Mouse (Mus musculus): ENCODE results near the gene Lbhd1. TPM values are rescaled to one million over a fixed set of nuclear protein-coding genes. Genes with fewer than 3 reads are reported as not detected.

Gene Lbhd1
- polyA plus RNA-seq, 1 experiment from 2014 or later: 27.5 TPM

DNA sequence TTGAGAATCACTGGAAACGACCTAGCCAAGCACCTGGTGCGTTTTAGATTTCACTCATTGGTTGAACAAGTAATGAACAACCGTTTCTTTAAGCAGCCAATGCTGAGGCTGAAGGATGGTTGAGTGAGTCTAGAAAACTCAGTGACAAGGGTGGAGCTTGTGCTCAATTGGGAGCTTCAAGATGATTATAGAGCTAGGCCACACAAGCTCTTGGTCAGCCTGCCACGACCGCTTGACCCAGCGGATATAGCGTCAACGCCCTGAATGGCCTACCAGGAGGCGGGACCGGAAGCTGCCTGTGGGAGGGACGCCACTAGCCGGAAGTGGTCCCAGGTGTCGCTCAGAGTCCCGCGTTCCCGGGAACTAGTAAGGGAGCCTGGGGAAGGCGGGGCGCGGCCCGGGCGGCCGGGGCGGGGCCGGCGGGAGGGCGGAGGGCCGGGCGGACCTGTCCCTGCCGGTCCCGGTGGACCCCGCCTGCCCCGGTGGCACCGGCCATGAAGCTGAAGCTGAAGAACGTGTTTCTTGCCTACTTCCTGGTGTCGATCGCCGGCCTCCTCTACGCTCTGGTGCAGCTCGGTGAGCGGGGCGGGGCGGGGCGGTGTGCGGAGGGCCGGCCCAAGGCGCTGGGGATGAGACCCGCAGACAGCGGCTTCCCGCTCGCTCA lies 36.7 kb downstream of the Lbhd1 start, which contains the start of gene B3gat3:
Gene B3gat3 (plus strand): TSS at position 302 of the 664 bp plus-strand sequence.
- no peak for TF ChIP-seq CTCF (IDR thresholded peaks at IDR 0.05; ENCODE audit: low read depth)
- TF ChIP-seq EP300 (IDR thresholded peaks at IDR 0.05; ENCODE audit: low read depth): 0 out of 2 replicates have a peak, but pooled peaks have one; percentile 29
- Histone ChIP-seq H3K9ac (replicated peaks) (peak within 1 kb of the TSS; percentile 75), H3K27ac (ENCODE audit: low read depth) (peak within 1 kb of the TSS; percentile 90), H3K4me1 (ENCODE audit: insufficient read depth) (peaks cover 13% of the 10 kb centered on the region), H3K4me3 (ENCODE audit: low read depth, low read length) (peak within 1 kb of the TSS; percentile 79), H3K27me3 (ENCODE audit: insufficient read depth, low read length) (no peaks in the 10 kb centered on the region), H3K9me3 (ENCODE audit: low read length) (no peaks in the 10 kb centered on the region), H3K36me3 (replicated peaks; ENCODE audit: insufficient read depth, low read length) (peaks cover 21% of the 10 kb centered on the region), H3K4me2 (ENCODE audit: low read depth, low read length) (peak within 1 kb of the TSS; percentile 94)
- ATAC-seq: peak; percentile 95
- WGBS (ENCODE audit: insufficient replicate concordance): under 1% methylated on average over 48 of the region's 50 CpGs
- DNase-seq: peak; percentile 95

DNA sequence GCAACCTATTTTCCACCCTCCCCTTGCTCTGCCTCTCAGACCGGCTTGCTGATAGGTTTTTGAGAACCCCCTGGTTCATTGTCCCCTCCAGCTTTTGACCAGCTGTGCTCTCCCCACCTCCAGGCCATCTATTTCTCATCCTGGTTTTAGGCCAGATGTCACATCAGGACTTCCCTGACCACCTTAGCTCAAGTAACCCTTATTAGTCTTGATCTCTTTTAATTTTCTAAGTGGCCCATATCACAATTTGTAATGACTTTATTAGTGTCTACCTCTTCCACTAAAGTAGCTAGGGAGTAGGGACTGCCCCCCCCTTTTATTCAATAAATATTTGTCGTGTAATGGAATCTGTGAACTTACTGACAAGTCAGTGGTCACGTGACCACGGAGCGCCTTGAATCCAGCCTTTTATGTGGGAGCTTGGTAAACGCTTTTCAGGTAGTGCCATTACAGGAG lies 37.3 kb downstream of the Lbhd1 start:
- no peak for TF ChIP-seq EP300 (IDR thresholded peaks at IDR 0.05; ENCODE audit: low read depth)
- no peak for TF ChIP-seq CTCF (IDR thresholded peaks at IDR 0.05; ENCODE audit: low read depth)
- H3K4me3 ChIP-seq (ENCODE audit: low read depth, low read length): peak overlapping the region; percentile 79
- peaks cover 21% of the 10 kb centered on the region for H3K36me3 ChIP-seq (replicated peaks; ENCODE audit: insufficient read depth, low read length)
- peak overlapping the region; percentile 75 for H3K9ac ChIP-seq (replicated peaks)
- peaks cover 13% of the 10 kb centered on the region for H3K4me1 ChIP-seq (ENCODE audit: insufficient read depth)
- H3K4me2 ChIP-seq (ENCODE audit: low read depth, low read length): peak overlapping the region; percentile 94
- peak overlapping the region; percentile 90 for H3K27ac ChIP-seq (ENCODE audit: low read depth)
- H3K9me3 ChIP-seq (ENCODE audit: low read length): no peaks in the 10 kb centered on the region
- DNase-seq (peak; percentile 56), ATAC-seq (peak; percentile 37)
- WGBS (ENCODE audit: insufficient replicate concordance): 2% methylated on average over 6 of the region's 6 CpGs
- H3K27me3 ChIP-seq (ENCODE audit: insufficient read depth, low read length): no peaks in the 10 kb centered on the region

DNA sequence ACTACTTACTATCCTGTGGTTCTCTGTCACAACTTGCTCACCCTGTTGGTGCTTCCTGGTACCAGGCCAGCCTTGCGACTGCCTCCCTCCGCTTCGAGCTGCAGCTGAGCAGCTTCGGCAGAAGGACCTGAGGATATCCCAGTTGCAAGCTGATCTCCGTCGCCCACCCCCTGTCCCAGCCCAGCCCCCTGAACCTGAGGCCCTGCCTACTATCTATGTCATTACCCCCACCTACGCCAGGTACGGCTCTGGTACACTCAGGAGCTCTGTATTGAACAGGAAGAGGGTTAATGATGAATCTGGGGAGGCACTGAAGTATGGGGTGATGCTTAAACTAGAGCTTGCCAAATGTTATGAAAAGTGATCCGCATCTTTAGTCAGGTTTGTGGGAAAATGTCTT lies 38.2 kb downstream of the Lbhd1 start:
- no peak for TF ChIP-seq CTCF (IDR thresholded peaks at IDR 0.05; ENCODE audit: low read depth)
- TF ChIP-seq EP300 (IDR thresholded peaks at IDR 0.05; ENCODE audit: low read depth): no peak
- H3K4me2 ChIP-seq (ENCODE audit: low read depth, low read length): peak overlapping the region; percentile 94
- WGBS (ENCODE audit: insufficient replicate concordance): 61% methylated on average over 9 of the region's 9 CpGs
- no peaks in the 10 kb centered on the region for H3K9me3 ChIP-seq (ENCODE audit: low read length)
- peak; percentile 31 for DNase-seq
- ATAC-seq: no peak
- peaks cover 15% of the 10 kb centered on the region for H3K4me1 ChIP-seq (ENCODE audit: insufficient read depth)
- peaks cover 23% of the 10 kb centered on the region for H3K36me3 ChIP-seq (replicated peaks; ENCODE audit: insufficient read depth, low read length)
- peak overlapping the region; percentile 75 for H3K9ac ChIP-seq (replicated peaks)
- H3K27me3 ChIP-seq (ENCODE audit: insufficient read depth, low read length): no peaks in the 10 kb centered on the region
- H3K4me3 ChIP-seq (ENCODE audit: low read depth, low read length): peak overlapping the region; percentile 79
- H3K27ac ChIP-seq (ENCODE audit: low read depth): peak overlapping the region; percentile 90

DNA sequence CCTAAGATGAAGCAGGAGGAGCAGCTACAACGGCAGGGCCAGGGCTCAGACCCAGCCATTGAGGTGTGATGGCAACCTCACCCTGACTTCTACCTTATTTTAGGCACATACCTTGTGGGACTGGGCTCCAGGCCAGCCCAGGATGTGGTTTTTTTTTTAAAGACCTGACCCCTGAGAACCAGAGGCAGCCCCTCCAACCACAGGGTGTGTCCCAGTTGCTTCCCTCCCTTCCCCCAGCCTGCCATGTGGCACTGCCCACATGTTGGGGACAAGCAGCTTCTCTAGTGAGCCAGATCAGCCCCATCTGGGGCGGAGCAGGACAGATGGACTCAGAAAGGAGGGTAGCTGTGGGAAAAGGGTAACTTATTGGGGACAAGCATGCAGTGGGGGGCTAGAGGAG lies 43.2 kb downstream of the Lbhd1 start:
- Histone ChIP-seq H3K27me3 (ENCODE audit: insufficient read depth, low read length) (no peaks in the 10 kb centered on the region), H3K36me3 (replicated peaks; ENCODE audit: insufficient read depth, low read length) (peaks cover 33% of the 10 kb centered on the region), H3K27ac (ENCODE audit: low read depth) (no peak overlapping the region), H3K4me3 (ENCODE audit: low read depth, low read length) (no peak overlapping the region), H3K4me1 (ENCODE audit: insufficient read depth) (peaks cover 30% of the 10 kb centered on the region), H3K9me3 (ENCODE audit: low read length) (no peaks in the 10 kb centered on the region), H3K9ac (replicated peaks) (no peak overlapping the region), H3K4me2 (ENCODE audit: low read depth, low read length) (no peak overlapping the region)
- ATAC-seq (no peak), DNase-seq (no peak)
- no peak for TF ChIP-seq CTCF (IDR thresholded peaks at IDR 0.05; ENCODE audit: low read depth)
- no peak for TF ChIP-seq EP300 (IDR thresholded peaks at IDR 0.05; ENCODE audit: low read depth)
- WGBS (ENCODE audit: insufficient replicate concordance): 52% methylated on average over 2 of the region's 2 CpGs

DNA sequence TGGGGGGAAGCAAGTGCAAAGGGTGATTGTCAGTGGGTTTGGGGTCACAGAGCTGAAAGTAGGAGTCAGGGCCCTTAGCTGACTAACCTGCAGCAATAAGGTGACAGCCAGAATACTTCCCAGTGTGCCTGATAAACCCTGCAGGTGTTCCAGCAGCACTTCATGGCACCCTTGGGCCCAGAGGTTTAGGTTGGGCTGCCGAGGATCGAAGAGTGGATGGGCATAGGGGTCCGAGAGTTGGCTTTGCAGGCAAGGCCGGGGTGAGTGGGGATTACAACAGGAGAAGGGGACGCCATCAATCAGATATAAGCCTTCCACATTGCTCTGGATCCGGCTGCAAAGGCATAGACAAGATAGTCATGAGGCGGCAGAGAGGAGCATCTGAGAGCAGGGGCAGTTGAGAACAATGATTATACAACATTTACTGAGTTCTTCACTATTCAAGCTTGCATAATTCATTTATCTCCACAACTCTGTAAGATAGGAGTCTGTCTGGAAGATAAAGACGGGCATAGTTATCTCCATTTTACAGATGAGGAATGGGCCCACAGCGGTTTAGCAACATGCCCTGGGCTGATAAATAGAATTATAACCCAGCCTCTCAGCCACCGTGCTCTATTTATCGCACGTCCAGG lies 44.5 kb downstream of the Lbhd1 start:
- no peak overlapping the region for H3K4me3 ChIP-seq (ENCODE audit: low read depth, low read length)
- no peak for ATAC-seq
- peaks cover 28% of the 10 kb centered on the region for H3K4me1 ChIP-seq (ENCODE audit: insufficient read depth)
- H3K4me2 ChIP-seq (ENCODE audit: low read depth, low read length): peak overlapping the region; percentile 93
- H3K36me3 ChIP-seq (replicated peaks; ENCODE audit: insufficient read depth, low read length): peaks cover 37% of the 10 kb centered on the region
- no peaks in the 10 kb centered on the region for H3K9me3 ChIP-seq (ENCODE audit: low read length)
- H3K9ac ChIP-seq (replicated peaks): no peak overlapping the region
- H3K27ac ChIP-seq (ENCODE audit: low read depth): peak overlapping the region; percentile 91
- H3K27me3 ChIP-seq (ENCODE audit: insufficient read depth, low read length): no peaks in the 10 kb centered on the region
- TF ChIP-seq CTCF (IDR thresholded peaks at IDR 0.05; ENCODE audit: low read depth) (no peak), EP300 (IDR thresholded peaks at IDR 0.05; ENCODE audit: low read depth) (peak; percentile 89)
- WGBS (ENCODE audit: insufficient replicate concordance): 59% methylated on average over 12 of the region's 12 CpGs
- DNase-seq: no peak

DNA sequence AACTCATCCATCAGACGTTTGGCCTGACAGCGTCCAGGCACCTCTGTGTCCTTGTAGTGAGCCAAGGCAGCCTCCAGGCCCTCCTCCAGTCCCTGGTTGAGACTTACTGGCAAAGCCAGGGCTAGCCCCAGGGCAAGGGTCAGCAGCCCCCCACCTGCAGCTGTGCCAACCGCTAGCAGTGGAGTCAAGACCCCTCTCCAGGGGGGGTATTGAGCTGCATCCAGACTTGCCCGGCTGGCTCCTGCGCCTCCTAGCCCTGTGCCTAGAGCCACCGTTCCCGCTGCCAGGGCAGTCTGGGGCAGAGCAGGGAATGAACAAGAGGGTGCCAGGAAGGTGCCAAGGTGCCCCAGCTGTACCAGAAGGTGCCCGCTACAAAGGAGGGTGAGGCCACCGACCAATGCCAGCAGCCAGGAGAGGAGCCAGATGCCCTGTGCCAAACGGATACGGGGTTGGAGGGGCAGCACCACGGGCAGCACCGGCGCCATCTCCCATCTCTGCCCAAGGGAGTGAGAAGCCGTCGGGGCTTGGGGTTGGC lies 45.2 kb downstream of the Lbhd1 start:
- Histone ChIP-seq H3K4me3 (ENCODE audit: low read depth, low read length) (peak overlapping the region; percentile 72), H3K9me3 (ENCODE audit: low read length) (no peaks in the 10 kb centered on the region), H3K4me2 (ENCODE audit: low read depth, low read length) (peak overlapping the region; percentile 93), H3K27me3 (ENCODE audit: insufficient read depth, low read length) (no peaks in the 10 kb centered on the region), H3K4me1 (ENCODE audit: insufficient read depth) (peaks cover 28% of the 10 kb centered on the region), H3K36me3 (replicated peaks; ENCODE audit: insufficient read depth, low read length) (peaks cover 39% of the 10 kb centered on the region), H3K9ac (replicated peaks) (peak overlapping the region; percentile 84), H3K27ac (ENCODE audit: low read depth) (peak overlapping the region; percentile 91)
- TF ChIP-seq CTCF (IDR thresholded peaks at IDR 0.05; ENCODE audit: low read depth) (no peak), EP300 (IDR thresholded peaks at IDR 0.05; ENCODE audit: low read depth) (no peak)
- 27% methylated on average over 16 of the region's 16 CpGs for WGBS (ENCODE audit: insufficient replicate concordance)
- peak; percentile 4; the same call in 1 of the 2 replicates for ATAC-seq
- DNase-seq: no peak

Data from liver, postnatal 0 days (tissue).